Mouse (Mus musculus) spleen, adult 2 months (tissue): Measurements from ENCODE around the gene Faf1.

Source experiments
- CTCF ChIP-seq: fragments of 200-500 bp; IDR thresholded peaks from 2 replicates; pipeline ENCODE4 v1.5.1; 2011; ENCODE audit warnings: mild to moderate bottlenecking, inconsistent platforms; ENCODE audit not compliant: insufficient read depth, insufficient read length, insufficient replicate concordance; ENCODE audit errors: extremely low read depth
- POLR2A ChIP-seq: fragments of 200-500 bp; IDR thresholded peaks from 2 replicates; pipeline ENCODE4 v1.6.1; 2011; ENCODE audit warnings: low read depth, low read length, inconsistent platforms

- no peak for TF ChIP-seq CTCF
- no peak for TF ChIP-seq POLR2A
These were observed 310.5 kb downstream of the Faf1 start for GRCm38 (mm10) chr4:109986748-109987355.
